Mouse (Mus musculus): ENCODE data around the gene Tmem104. TPM values are rescaled to one million over a fixed set of nuclear protein-coding genes. Genes with fewer than 3 reads are reported as not detected.

Tmem104 gene
- polyA plus RNA-seq, 1 experiment, result 11.6 TPM

DNA sequence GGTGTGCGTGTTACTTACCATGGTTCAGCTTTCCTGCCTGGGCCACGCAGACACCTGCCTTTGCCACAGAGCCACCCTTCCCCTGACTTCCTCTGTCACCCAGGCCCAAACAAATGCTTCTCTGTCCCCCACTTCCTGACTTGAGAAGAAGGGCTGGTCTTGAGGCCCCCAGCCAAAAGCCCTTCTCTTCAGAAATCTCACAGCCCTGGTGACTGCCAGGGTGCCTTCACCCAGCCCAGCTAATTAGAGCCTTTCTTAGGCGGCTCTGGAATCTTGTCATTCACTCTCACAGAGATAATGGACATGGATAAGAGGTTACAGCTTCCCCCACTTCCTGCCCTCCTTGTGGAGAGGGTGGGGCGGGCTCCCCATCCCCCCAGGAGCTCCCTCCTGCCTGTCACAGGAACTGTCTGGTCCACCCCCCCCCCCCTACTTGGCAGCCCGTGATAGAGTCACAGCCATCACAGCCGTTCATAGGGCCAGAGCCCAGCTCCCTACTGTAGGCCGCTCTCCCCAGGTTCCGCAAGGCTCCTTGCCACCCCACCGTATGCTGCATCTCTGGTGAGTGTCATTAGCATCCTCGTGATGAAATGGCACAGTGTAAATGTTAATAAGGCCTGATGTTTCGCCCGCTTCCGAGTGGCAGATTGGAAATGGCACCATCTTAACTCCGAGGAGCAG is 39.7 kb downstream of the Tmem104 start:
- TF ChIP-seq POLR2A (IDR thresholded peaks at IDR 0.05; ENCODE audit: low read depth, low read length), result no peak
- TF ChIP-seq CTCF (IDR thresholded peaks at IDR 0.05; ENCODE audit: borderline replicate concordance, insufficient read depth, low read length), result no peak
- no peak overlapping the region for H3K4me3 ChIP-seq (ENCODE audit: insufficient read depth, low read length)
- H3K4me1 ChIP-seq (ENCODE audit: control insufficient read depth, insufficient read depth, low read length), result no peaks in the 10 kb centered on the region
- H3K27ac ChIP-seq (ENCODE audit: insufficient read depth, low read length), result no peak overlapping the region

DNA sequence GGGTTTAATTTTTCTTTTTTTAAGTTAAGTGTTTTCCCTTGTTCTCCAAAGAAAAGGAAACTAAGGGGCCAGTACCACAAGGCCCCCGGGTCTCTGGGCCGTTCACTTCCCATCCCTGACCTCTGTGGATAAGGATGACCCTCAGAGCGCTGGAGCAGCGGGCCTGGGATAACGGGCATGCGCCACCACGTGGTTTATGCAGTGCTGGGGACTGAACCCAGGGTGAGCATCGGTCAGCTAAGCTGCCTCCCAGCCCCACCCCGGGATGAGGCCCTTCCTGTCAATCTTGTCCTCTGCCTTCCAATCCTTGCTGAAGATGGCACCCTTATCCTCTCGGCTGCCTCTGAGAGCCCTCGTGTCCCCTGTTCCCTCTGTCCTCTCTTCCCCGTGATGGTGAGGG is 40.4 kb downstream of the Tmem104 start:
- H3K27ac ChIP-seq (ENCODE audit: insufficient read depth, low read length), result no peak overlapping the region
- no peaks in the 10 kb centered on the region for H3K4me1 ChIP-seq (ENCODE audit: control insufficient read depth, insufficient read depth, low read length)
- TF ChIP-seq CTCF (IDR thresholded peaks at IDR 0.05; ENCODE audit: borderline replicate concordance, insufficient read depth, low read length), result no peak
- no peak for TF ChIP-seq POLR2A (IDR thresholded peaks at IDR 0.05; ENCODE audit: low read depth, low read length)
- no peak overlapping the region for H3K4me3 ChIP-seq (ENCODE audit: insufficient read depth, low read length)

DNA sequence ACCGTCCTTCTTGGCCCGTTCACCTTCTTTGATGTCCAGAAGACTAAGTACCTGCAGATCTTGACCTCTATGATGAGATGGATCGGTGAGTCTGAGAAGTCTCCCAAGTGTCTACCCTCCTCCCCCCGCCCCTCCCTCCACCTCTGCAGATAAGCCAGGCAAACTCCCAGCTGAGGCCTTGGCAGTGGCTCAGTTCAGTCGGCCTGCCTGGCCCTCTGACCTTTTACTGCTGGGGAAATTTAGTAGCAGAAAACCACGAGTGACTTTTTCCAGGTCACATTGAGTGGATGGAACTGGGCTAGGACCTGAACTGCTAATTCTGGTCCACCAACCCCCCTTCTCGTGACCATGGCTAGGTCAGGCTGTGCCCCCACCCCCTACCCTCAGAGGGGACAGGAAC is 41.1 kb downstream of the Tmem104 start:
- no peaks in the 10 kb centered on the region for H3K4me1 ChIP-seq (ENCODE audit: control insufficient read depth, insufficient read depth, low read length)
- no peak overlapping the region for H3K4me3 ChIP-seq (ENCODE audit: insufficient read depth, low read length)
- TF ChIP-seq CTCF (IDR thresholded peaks at IDR 0.05; ENCODE audit: borderline replicate concordance, insufficient read depth, low read length) (no peak), POLR2A (IDR thresholded peaks at IDR 0.05; ENCODE audit: low read depth, low read length) (no peak)
- no peak overlapping the region for H3K27ac ChIP-seq (ENCODE audit: insufficient read depth, low read length)

DNA sequence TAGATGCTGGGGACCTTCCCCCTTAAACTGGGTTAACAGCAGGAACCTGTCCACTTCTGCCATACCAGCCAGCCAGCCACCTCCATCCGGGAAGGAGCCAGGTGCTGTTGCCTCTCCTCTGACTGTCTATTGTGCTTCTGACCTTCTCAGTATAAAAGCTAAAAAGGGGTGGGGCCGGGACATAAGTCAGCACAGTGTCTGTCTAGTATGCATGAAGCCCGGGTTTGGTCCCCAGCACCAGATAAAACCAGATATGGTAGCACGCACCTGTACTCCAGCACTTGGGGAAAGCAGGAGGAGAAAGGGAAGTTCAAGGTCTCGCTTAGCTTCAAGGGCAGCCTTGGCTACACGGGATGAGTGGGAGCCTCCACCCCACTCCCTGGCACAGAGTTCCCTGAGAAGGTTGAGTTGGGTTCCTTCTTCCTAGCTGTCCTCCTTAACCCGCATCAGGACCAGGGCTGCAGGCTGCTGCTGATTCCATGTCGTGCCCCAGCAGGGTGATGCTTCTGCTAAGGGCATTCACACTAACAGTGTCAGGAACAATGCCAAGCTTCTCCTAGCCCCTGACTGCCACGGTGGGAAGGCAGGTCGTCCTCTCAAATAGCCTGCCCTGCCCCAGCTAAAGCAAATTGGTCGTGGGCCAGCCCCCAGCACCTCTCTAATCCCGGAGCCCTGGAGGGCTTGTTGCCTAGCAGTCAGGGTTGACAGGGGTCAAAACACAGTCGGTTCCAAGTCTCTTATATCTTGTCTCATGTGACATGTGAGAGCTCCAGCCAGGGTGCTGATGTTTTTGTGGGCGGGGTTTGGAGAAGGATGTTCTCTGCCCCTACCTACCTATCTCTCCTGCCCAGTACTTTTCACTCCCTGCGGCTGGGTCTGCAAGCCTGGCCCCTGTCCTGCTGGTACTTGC is 42.0 kb downstream of the Tmem104 start:
- TF ChIP-seq POLR2A (IDR thresholded peaks at IDR 0.05; ENCODE audit: low read depth, low read length) (no peak), CTCF (IDR thresholded peaks at IDR 0.05; ENCODE audit: borderline replicate concordance, insufficient read depth, low read length) (no peak)
- H3K4me1 ChIP-seq (ENCODE audit: control insufficient read depth, insufficient read depth, low read length), result no peaks in the 10 kb centered on the region
- no peak overlapping the region for H3K4me3 ChIP-seq (ENCODE audit: insufficient read depth, low read length)
- H3K27ac ChIP-seq (ENCODE audit: insufficient read depth, low read length), result no peak overlapping the region

DNA sequence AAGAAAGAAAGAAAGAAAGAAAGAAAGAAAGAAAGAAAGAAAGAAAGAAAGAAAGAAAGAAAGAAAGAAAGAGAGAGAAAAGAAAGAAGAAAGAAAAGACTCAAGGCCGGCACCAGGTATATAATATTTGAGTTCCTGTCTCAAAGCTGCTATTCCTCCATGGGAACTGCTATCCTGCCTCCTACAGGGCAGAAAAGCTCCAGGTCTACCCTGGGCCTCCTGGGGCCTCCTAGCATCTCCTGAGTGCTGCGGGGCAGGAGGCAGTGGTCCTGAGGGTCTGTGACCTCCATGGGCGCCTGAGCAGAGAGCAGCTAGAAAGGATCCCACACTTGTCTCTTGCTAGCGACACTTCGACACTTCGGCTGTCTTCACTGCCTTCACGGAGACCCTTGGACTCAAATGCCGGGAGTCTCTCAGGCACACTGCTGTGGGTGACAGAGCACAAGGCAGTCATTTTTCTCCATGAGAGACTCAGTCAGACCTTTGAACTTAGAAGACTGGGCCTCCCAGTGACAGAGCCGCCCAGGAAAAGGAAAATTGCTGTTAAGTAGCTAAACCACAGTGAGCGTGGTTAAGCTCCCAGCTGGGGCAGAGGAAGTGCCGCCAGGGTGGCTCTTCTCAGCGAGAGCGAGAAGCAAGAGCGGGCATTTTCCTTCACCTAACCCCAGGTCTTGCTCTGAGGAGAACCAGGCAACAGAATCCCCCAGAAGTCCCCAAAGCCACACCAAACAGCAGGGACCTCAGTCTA is 44.1 kb downstream of the Tmem104 start:
- Histone ChIP-seq H3K4me1 (ENCODE audit: control insufficient read depth, insufficient read depth, low read length) (no peaks in the 10 kb centered on the region), H3K27ac (ENCODE audit: insufficient read depth, low read length) (no peak overlapping the region), H3K4me3 (ENCODE audit: insufficient read depth, low read length) (no peak overlapping the region)
- TF ChIP-seq CTCF (IDR thresholded peaks at IDR 0.05; ENCODE audit: borderline replicate concordance, insufficient read depth, low read length), result no peak
- no peak for TF ChIP-seq POLR2A (IDR thresholded peaks at IDR 0.05; ENCODE audit: low read depth, low read length)

- no peak overlapping the region for H3K4me3 ChIP-seq (ENCODE audit: insufficient read depth, low read length)
- no peaks in the 10 kb centered on the region for H3K4me1 ChIP-seq (ENCODE audit: control insufficient read depth, insufficient read depth, low read length)
- TF ChIP-seq POLR2A (IDR thresholded peaks at IDR 0.05; ENCODE audit: low read depth, low read length) (no peak), CTCF (IDR thresholded peaks at IDR 0.05; ENCODE audit: borderline replicate concordance, insufficient read depth, low read length) (no peak)
- no peak overlapping the region for H3K27ac ChIP-seq (ENCODE audit: insufficient read depth, low read length)
These were observed 44.6 kb downstream of the Tmem104 start for GRCm38 (mm10) chr11:115231924-115232323.

GRCm38 (mm10) chr11:115232889-115233288 is 45.6 kb downstream of the Tmem104 start:
- Histone ChIP-seq H3K4me1 (ENCODE audit: control insufficient read depth, insufficient read depth, low read length) (no peaks in the 10 kb centered on the region), H3K27ac (ENCODE audit: insufficient read depth, low read length) (no peak overlapping the region), H3K4me3 (ENCODE audit: insufficient read depth, low read length) (no peak overlapping the region)
- TF ChIP-seq CTCF (IDR thresholded peaks at IDR 0.05; ENCODE audit: borderline replicate concordance, insufficient read depth, low read length) (no peak), POLR2A (IDR thresholded peaks at IDR 0.05; ENCODE audit: low read depth, low read length) (no peak)

DNA sequence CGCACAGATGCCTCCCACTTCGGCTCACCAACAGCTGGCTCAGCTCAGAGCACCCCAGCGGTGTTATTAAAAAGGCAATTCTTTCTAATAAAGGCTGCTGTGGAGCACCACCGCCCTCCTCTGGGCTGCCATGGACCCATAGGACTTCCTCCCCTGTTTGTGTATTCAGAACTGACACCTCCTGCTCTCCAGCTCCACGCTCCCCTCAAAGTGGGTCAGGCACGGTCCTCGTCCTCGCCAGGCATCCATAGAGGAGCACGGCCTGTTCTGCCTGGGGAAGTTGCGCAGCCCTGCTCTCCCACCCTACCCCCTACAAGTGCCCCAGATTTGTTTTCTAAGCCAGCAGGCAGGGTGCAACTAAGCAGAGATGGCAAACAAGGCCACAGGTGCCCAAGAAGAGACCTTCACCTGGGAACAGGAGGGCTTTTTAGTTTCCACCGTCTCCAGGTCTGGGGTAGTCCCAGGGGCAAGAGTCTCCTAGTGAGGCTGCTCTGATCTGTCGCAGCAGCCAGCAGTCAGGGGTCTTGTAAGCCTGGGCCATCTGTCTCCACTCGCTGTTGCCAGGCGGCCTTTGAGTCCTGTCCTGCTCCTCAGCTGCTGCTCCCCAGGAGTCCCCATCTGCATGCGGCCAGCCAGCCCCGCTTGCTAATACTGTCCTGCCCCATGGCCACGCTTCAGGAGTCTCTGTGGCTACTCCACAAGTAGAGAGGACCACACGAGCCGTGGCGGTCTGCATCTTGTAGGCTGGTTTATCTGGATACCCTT is 46.4 kb downstream of the Tmem104 start:
- Histone ChIP-seq H3K4me1 (ENCODE audit: control insufficient read depth, insufficient read depth, low read length) (no peaks in the 10 kb centered on the region), H3K27ac (ENCODE audit: insufficient read depth, low read length) (no peak overlapping the region), H3K4me3 (ENCODE audit: insufficient read depth, low read length) (no peak overlapping the region)
- TF ChIP-seq CTCF (IDR thresholded peaks at IDR 0.05; ENCODE audit: borderline replicate concordance, insufficient read depth, low read length) (no peak), POLR2A (IDR thresholded peaks at IDR 0.05; ENCODE audit: low read depth, low read length) (no peak)

All from embryonic fibroblast, embryonic 13.5 days (primary cell).